Mouse (Mus musculus): ENCODE results near the gene Hoxd11.

The Hoxd11 gene

DNA sequence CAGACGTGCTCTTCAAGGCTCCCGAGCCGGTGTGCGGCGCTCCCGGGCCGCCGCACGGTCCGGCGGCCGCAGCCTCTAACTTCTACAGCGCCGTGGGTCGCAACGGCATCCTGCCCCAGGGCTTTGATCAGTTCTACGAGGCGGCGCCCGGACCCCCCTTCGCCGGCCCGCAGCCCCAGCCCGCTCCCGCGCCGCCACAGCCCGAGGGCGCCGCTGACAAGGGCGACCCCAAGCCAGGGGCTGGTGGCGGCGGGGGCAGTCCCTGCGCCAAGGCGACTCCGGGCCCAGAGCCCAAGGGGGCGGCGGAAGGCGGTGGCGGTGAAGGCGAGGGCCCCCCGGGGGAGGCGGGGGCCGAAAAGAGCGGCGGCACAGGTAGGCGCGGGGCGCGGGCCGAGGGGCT, 3.4 kb downstream of the Hoxd11 start:
- DNase-seq: peak; percentile 33

DNA sequence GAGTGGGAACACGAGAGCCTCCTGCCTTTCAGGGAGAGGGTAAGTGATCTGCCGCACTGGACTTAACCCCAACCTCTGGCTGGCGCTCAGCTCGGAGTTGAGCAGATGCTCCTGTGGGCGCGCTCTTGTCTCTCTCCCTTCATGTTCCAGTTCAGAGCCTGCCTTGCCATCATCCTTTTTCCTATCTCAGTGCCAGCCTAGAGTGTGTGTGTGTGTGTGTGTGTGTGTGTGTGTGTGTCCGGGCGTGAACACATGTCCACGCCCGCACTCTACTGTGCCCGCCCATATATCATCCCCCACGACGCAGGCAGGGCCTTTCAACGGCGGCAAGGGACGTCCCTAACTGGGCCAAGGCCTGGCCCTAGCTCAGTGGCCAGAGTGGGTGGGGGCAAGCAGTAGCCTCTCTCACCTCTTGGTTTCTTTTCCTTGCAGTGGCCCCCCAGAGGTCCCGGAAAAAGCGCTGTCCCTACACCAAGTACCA, 4.2 kb downstream of the Hoxd11 start:
- peak; percentile 63 for DNase-seq

DNA sequence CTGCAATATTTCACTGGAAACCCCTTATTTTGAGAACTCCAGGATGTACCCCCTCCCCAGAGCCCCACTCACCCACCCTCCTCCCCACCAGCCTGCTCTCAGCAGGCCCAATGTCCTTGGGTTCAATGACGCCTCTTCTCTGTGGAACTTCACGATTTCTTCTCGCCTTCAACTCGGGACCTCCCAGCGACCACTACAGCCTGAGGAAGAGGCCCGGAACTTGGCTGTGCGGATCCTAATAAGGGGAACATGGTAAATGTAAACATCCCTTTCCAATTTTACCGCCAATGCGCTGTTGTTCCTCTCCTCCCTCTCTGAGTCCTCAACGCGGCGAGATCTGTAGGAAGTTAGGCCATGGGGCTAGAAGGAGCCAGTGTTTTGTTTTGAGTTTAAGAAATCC, 4.7 kb downstream of the Hoxd11 start:
- DNase-seq: no peak

DNA sequence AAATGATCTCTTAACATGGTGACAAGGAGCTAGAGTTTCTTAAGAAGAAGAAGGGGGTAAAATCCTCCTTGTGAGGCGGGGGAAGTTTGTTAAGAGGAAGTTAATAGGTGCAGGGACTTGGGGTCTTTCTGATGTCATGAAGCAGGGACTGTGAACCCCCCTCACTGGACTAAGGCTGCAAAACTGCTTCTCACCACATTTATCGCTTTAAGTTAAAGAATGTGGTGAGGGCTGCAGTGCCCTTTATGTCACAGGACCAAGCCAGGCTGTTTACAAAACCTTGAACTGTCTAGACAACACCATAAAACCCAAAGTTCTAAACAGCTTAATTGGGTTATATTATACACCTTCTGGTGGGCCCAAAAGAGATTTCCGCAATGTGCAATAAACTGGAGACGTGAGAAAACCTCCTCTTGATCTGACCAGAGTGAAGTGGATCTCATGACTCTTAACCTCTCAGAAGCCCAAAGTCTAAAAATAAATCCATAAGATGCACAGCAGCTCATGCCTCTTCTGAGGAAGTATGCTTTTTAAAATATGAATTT, 5.8 kb downstream of the Hoxd11 start:
- DNase-seq: no peak

DNA sequence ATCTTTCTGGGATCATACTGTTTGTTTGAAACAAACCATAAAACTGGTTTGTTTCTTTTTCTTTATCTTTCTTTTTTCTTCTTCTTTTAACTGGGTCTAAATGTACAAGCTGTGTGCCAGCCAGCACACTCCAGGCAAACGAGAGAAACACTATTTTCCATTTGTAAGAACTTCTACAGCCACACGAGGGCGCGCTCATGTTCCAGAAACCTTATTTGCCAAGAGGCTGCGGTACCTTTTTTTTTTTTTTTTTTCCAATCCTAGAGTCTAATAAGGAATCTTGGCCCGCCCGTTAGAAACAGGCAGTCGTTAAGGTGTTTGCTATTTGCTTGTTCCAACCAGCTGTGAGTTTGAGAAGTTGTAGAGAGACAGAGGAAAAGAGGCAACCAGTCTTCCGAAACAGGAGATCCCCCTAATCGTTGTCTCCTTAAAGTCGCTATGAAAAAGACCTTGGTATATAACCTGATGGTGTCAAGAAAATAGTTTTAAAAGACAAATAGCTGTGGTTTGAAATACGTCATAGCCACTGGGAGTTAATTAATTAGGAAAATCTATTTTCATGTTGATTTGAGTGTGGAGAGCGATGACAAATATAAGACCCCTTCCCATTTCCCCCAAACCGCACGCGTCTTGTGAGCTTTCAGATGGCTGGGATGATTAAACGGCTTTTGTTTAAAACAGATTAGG, 7.1 kb downstream of the Hoxd11 start:
- DNase-seq: peak; percentile 92

- no peak for DNase-seq
These were observed 7.8 kb downstream of the Hoxd11 start for GRCm38 (mm10) chr2:74686988-74687697.

- DNase-seq: peak; percentile 43
These were observed 8.6 kb downstream of the Hoxd11 start for GRCm38 (mm10) chr2:74687698-74688555.

- no peak for DNase-seq
These were observed 9.6 kb downstream of the Hoxd11 start for GRCm38 (mm10) chr2:74688795-74689573.

DNA sequence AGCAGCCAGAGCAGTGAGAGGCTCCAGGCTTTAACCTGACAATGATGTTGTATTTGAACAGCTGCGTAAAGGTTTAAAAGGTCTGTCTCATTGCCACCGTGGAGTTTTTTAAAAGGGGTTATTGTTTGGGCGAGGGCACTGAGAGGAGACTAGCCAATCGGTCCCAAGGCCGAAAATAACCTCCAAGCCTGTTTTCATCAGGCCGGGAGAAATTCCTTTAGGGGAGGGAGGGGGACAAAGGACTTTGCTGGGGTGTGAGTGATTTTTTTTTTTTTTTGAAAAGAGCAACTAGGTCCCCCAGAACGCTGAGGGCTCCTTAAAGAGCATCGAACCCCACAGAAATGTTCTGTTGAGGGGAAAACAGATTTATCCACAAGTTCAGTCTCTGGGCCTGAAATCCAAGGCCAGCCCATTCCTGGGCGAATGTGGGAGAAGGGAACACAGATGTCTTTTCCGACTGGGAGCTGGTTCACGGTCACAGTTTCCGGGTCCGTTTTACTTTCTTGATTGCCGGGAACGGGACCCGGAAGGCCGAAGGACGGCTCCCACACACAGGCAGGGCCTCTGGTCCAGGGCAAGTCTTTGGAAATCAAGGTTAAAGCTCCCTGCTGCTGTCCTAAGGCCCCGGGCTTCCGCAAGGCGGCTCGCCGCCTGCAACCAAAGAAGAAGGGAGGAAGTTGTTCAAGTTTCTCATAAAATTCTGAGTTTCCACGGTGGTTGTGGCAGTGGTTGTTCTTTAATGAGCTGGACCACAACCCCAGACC, 10.4 kb downstream of the Hoxd11 start:
- DNase-seq: peak; percentile 60

DNA sequence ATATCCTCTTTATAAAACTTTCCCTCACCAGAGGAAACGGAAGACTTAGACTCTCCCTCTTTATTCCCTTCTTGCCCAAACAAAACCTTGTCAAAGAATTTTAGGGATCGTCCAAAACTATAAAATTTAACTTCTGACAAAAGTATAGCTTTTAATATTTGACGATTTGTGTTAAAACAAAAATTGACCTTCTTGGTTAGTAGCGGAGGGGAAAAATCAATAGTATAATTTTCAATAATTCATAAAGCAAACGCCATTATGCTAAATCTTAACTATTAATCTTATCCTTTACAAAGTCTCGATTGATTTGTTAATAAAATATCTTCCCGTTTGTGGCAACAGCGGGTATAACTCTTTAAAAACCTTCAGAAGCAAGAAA, 11.0 kb downstream of the Hoxd11 start:
- DNase-seq: no peak

DNA sequence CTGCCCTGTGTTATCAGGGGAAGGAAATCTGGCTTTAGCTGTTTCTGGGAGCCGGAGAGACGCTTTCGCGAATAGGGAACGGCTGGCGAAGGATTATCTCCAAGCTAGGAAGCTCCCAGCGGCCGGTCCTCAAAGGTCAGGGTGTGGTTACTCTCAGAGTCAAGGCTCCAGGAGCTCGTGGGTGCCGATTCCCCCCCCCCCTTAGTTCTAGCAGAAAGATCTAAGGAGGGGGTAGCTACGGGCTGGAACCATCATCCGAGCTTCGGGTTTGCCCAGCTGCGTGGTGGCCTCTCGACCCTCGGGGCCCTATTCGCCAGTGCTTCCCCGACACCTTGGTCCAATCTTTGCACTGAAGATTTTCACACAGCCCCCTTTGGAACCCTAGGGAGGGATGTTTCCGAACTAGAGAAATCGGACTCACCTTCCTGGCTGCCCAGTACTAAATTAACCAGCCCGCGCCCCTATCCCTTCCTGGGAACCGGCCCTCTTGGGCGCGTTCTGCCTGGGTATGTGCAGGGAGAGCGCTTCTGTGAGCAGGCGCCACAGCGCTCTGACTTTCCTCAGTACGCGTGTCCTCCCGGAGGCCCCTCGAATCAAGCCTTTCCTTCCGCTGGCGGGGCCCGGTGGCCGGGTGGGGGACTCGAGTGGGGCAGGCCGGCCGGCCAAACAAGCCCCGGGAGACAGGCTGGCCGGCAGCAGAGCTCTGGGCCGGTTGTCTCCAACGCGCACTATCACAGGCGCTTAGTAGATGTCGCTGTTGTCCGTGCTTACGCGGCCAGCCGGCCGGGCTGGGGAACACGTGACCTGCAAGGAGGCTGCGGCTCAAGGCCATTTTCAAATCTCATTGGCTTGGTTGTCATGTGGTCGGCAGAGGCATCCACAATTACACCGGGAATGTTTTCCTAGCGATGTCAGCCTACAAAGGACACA, 11.9 kb downstream of the Hoxd11 start, which contains the start of gene Hoxd10:
Hoxd10 (plus strand) TSS at position 903 of the 930 bp plus-strand sequence.
- peak; percentile 94 for DNase-seq

DNA sequence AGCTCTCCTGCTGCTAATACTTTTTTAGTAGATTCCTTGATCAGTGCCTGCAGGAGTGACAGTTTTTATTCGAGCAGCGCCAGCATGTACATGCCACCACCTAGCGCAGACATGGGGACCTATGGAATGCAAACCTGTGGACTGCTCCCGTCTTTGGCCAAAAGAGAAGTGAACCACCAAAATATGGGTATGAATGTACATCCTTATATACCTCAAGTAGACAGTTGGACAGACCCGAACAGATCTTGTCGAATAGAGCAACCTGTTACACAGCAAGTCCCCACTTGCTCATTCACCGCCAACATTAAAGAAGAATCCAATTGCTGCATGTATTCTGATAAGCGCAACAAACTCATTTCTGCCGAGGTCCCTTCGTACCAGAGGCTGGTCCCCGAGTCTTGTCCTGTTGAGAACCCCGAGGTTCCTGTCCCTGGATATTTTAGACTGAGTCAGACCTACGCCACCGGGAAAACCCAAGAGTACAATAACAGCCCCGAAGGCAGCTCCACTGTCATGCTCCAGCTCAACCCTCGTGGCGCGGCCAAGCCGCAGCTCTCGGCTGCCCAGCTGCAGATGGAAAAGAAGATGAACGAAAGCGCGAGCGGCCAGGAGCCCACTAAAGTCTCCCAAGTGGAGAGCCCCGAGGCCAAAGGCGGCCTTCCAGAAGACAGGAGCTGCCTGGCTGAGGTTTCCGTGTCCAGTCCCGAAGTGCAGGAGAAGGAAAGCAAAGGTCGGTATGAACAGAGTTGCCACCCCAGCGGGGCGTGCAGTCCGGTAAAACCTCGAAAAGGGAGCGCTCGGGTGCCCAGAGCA, 12.8 kb downstream of the Hoxd11 start:
- DNase-seq: peak; percentile 37

GRCm38 (mm10) chr2:74692808-74693431, 13.6 kb downstream of the Hoxd11 start:
- DNase-seq: no peak

DNA sequence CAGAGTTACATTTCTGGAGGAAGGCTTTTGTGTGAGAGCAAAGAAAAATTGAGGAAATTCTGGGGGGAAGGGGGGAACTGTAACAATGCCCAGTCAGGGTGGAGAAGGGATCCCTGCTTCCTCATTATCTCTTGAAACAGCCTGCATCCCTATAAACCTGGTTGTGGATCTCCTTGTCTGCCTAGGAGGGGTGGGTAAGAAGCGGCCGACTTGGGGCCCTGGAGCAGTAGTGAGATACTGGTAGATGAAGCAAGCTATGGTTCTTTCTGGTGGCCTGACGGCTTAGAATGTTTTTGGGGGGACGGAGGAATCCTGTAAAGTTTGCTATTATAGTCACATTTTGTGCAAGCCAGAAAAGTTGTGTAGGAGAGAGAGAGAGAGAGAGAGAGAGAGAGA, 14.1 kb downstream of the Hoxd11 start:
- no peak for DNase-seq

DNA sequence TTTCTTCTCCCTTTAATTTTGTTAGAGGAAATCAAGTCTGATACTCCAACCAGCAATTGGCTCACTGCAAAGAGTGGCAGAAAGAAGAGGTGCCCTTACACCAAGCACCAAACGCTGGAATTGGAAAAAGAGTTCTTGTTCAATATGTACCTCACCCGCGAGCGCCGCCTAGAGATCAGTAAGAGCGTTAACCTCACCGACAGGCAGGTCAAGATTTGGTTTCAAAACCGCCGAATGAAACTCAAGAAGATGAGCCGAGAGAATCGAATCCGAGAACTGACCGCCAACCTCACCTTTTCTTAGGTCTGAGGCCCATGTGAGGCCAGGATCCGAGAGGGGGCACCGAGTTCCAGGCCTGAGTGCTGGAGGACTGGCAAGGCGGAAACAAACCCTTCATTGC, 14.7 kb downstream of the Hoxd11 start:
- peak; percentile 81 for DNase-seq

- no peak for DNase-seq
These were observed 16.0 kb downstream of the Hoxd11 start for GRCm38 (mm10) chr2:74695383-74695782.

- DNase-seq: no peak
These were observed 16.6 kb downstream of the Hoxd11 start for GRCm38 (mm10) chr2:74695813-74696430.

All from kidney, postnatal 14 days (tissue).